Mouse (Mus musculus) thymus, adult 2 months (tissue): ENCODE data around the gene Sertad2.

Source experiments
- CTCF ChIP-seq: fragments of 200-500 bp; IDR thresholded peaks from 2 replicates; pipeline ENCODE4 v1.5.1; 2012; ENCODE audit warnings: mild to moderate bottlenecking, control low read depth, low read length, moderate library complexity, borderline replicate concordance; ENCODE audit not compliant: control insufficient read depth, poor library complexity, insufficient read depth; ENCODE audit errors: extremely low read depth
- POLR2A ChIP-seq: fragments of 200-500 bp; IDR thresholded peaks from 2 replicates; pipeline ENCODE4 v1.6.1; 2012; ENCODE audit warnings: mild to moderate bottlenecking, low read length, control low read depth, moderate library complexity; ENCODE audit not compliant: control insufficient read depth, poor library complexity, insufficient read depth; ENCODE audit errors: extremely low read depth

- TF ChIP-seq POLR2A (no peak), CTCF (no peak)
Measured at GRCm38 (mm10) chr11:20662811-20663210, 119.8 kb downstream of the Sertad2 start.
